Mouse (Mus musculus): ENCODE results near the gene Gatd1. TPM values are rescaled to one million over a fixed set of nuclear protein-coding genes. Genes with fewer than 3 reads are reported as not detected.

Gatd1 gene
- polyA plus RNA-seq, 1 experiment: 48.4 TPM

DNA sequence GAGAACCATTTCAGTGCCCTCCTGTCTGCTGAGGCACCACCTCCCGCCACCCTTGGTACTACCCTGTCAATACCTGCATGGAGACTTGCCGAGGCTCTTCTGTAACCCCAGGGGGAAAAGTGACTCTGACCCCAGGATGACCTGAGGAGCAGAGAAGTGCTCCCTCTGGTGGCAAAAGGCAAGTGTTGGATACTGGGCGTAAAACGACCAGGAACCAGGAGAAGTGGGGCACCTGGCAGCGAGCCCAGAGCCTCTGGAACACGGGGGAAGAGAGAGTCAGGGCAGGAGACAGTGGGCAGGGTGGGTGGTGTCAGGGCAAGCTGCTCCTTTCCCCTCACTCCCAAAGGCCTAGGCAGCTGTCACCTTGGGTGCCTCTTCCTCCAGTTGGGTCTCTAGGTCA is 26.7 kb upstream of the Gatd1 start:
- Histone ChIP-seq H3K27ac (ENCODE audit: insufficient read depth, low read depth, low read length) (no peak overlapping the region), H3K4me3 (ENCODE audit: low read depth, low read length) (no peak overlapping the region), H3K36me3 (ENCODE audit: control insufficient read depth, insufficient read depth, low read length) (no peaks in the 10 kb centered on the region), H3K27me3 (ENCODE audit: control insufficient read depth, insufficient read depth, low read length) (no peaks in the 10 kb centered on the region), H3K4me1 (ENCODE audit: control insufficient read depth, insufficient read depth, insufficient read length, low read length) (peaks cover 23% of the 10 kb centered on the region)
- TF ChIP-seq POLR2A (IDR thresholded peaks at IDR 0.05; ENCODE audit: low read depth, low read length) (no peak), CTCF (IDR thresholded peaks at IDR 0.05; ENCODE audit: extremely low read depth, insufficient read length, insufficient replicate concordance, low read depth, low read length) (peak; percentile 90; the same call in 1 of the 2 replicates)
- 18% methylated on average over 6 of the region's 6 CpGs for WGBS

DNA sequence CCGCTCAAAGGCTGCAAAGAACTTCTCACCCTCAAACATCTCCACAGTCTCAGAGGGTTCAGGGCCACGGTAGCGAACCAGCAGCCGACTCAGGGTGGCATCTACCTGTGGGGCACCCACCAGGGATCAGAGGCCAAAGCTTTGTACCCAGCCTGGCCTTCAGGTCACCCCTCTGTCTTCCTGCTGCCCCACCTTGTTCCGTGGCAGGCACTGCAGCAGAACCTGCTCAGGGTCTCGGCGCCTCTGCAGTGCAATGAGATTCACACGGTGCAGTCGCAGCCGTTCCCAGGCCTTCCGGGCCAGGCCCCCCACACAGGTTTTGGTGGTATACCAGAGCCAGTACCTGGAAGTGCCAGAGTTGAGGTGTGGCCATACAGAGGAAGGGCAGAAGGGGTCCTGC is 25.9 kb upstream of the Gatd1 start:
- 96% methylated on average over 11 of the region's 11 CpGs for WGBS
- no peak for TF ChIP-seq POLR2A (IDR thresholded peaks at IDR 0.05; ENCODE audit: low read depth, low read length)
- no peak for TF ChIP-seq CTCF (IDR thresholded peaks at IDR 0.05; ENCODE audit: extremely low read depth, insufficient read length, insufficient replicate concordance, low read depth, low read length)
- Histone ChIP-seq H3K36me3 (ENCODE audit: control insufficient read depth, insufficient read depth, low read length) (no peaks in the 10 kb centered on the region), H3K27me3 (ENCODE audit: control insufficient read depth, insufficient read depth, low read length) (no peaks in the 10 kb centered on the region), H3K27ac (ENCODE audit: insufficient read depth, low read depth, low read length) (no peak overlapping the region), H3K4me3 (ENCODE audit: low read depth, low read length) (no peak overlapping the region), H3K4me1 (ENCODE audit: control insufficient read depth, insufficient read depth, insufficient read length, low read length) (peaks cover 28% of the 10 kb centered on the region)

DNA sequence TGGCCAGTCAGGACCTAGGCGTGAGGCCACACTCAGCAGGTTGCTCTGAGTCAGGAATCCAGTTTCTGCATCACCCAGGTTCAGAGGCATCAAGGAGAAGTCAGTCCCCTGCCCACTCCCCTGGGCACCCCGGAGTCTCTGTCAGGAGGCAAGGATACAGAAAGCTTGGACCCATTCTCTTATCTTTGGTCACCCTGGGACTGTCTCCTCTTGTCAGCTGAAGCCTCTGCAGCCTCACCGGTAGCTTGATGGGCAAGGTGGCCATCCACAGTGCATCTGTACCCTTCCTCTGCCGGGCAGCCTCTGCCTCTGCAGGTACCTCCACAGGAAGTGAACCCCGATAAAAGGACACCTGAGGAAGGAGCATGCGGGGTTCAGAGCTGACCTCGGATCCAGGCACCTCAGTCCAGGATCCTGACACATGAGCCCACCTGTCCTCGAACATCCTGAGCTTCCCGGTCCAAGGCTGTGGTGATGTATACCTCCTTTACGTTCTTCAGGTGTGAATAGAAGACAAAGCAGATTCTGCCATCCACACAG is 25.3 kb upstream of the Gatd1 start:
- no peak for TF ChIP-seq CTCF (IDR thresholded peaks at IDR 0.05; ENCODE audit: extremely low read depth, insufficient read length, insufficient replicate concordance, low read depth, low read length)
- no peak for TF ChIP-seq POLR2A (IDR thresholded peaks at IDR 0.05; ENCODE audit: low read depth, low read length)
- Histone ChIP-seq H3K4me3 (ENCODE audit: low read depth, low read length) (no peak overlapping the region), H3K27me3 (ENCODE audit: control insufficient read depth, insufficient read depth, low read length) (no peaks in the 10 kb centered on the region), H3K27ac (ENCODE audit: insufficient read depth, low read depth, low read length) (no peak overlapping the region), H3K4me1 (ENCODE audit: control insufficient read depth, insufficient read depth, insufficient read length, low read length) (peaks cover 34% of the 10 kb centered on the region), H3K36me3 (ENCODE audit: control insufficient read depth, insufficient read depth, low read length) (no peaks in the 10 kb centered on the region)
- WGBS: 96% methylated on average over 10 of the region's 10 CpGs

DNA sequence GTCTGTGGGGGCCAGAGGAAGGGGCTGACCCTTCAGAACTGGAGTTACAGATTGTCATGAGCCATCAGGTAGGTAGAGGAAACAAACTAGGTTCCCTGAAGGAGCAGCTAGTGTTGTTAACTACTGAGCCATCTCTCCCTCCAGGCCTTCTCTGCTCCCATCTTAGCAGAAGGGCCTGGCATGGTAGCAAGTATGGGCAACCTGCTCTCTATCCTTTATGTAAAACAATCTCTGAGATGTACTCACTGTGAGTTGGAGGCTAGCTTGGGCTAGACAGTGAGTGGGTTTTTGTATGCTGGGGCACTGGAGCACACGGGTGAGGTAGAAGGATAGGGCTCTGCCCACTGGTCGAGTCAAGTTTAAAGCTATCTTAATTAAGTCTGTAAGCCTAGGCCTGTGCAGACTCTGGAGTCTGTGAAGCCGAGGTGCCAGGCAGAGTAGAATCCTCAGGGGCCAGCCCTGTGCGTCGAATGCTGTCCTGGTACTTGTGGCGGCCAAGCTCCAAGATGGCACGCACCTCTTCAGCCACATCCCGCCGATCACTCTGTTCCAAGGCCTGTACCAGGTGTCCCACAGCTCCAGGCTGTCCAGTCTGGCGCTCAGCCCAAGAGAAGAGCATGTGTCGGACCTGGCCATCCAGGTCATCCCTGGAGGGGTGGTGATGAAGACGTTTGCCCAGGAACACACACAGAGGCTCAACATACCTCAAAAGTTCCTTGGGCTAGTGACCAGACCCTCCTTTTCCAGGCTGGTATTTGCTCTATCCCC is 24.4 kb upstream of the Gatd1 start:
- Histone ChIP-seq H3K4me3 (ENCODE audit: low read depth, low read length) (no peak overlapping the region), H3K4me1 (ENCODE audit: control insufficient read depth, insufficient read depth, insufficient read length, low read length) (peaks cover 38% of the 10 kb centered on the region), H3K27ac (ENCODE audit: insufficient read depth, low read depth, low read length) (peak overlapping the region; percentile 20; the same call in 1 of the 2 replicates), H3K27me3 (ENCODE audit: control insufficient read depth, insufficient read depth, low read length) (no peaks in the 10 kb centered on the region), H3K36me3 (ENCODE audit: control insufficient read depth, insufficient read depth, low read length) (peaks cover 7% of the 10 kb centered on the region)
- TF ChIP-seq POLR2A (IDR thresholded peaks at IDR 0.05; ENCODE audit: low read depth, low read length) (no peak), CTCF (IDR thresholded peaks at IDR 0.05; ENCODE audit: extremely low read depth, insufficient read length, insufficient replicate concordance, low read depth, low read length) (no peak)
- WGBS: 89% methylated on average over 12 of the region's 12 CpGs

DNA sequence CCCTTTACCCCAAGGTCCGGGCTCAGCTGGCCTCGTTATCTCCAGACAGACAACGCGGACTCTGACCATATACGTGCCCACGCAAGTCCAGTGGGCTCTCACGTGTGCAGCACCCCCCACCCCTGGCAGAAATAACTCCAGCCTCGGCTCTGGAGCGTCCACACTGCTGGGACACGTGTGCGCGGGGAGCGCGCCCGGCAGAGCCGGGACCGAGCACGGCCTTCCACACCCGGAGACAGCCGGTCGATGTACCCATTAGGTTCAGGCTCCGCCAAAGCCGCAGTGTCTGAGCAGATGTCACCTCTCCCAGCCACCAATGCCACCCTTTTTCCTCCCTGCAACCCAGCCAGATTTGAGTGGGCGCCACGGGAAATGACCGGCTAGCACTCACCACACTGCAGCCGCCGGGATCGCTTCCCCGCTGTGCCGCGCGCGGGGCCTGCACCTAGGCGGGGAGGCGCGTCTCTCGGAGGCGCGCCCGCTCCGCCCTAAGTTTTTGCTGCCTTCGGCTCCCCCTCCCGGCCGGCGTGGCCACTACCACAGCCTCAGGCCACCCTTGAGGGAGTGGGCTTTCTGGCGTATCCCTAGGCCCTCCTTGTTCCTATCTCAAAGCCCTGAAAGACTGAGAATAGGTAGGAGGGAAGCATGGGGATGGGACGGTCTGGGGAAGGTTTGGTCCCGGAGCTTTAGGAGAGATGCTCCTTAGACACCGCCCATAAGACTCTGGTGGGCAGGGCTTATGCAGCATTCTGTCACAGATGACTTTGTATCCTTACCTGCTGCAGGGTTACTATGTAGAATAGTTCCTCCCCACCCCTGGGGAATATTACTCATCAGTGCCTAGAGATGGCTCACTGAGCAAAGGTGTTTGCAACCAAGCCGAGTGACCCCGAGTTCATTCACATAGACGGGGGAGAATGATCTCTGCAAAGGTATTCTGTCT is 23.5 kb upstream of the Gatd1 start, which contains the start of gene Slc25a22:
Slc25a22 (minus strand) TSS at position 715 of the 943 bp plus-strand sequence.
- no peaks in the 10 kb centered on the region for H3K27me3 ChIP-seq (ENCODE audit: control insufficient read depth, insufficient read depth, low read length)
- peaks cover 31% of the 10 kb centered on the region for H3K4me1 ChIP-seq (ENCODE audit: control insufficient read depth, insufficient read depth, insufficient read length, low read length)
- 7% methylated on average over 53 of the region's 53 CpGs for WGBS
- peaks cover 15% of the 10 kb centered on the region for H3K36me3 ChIP-seq (ENCODE audit: control insufficient read depth, insufficient read depth, low read length)
- peak; percentile 76 for TF ChIP-seq CTCF (IDR thresholded peaks at IDR 0.05; ENCODE audit: extremely low read depth, insufficient read length, insufficient replicate concordance, low read depth, low read length)
- peak; percentile 44 for TF ChIP-seq POLR2A (IDR thresholded peaks at IDR 0.05; ENCODE audit: low read depth, low read length)
- H3K4me3 ChIP-seq (ENCODE audit: low read depth, low read length): peak within 1 kb of the TSS; percentile 76
- peak within 1 kb of the TSS; percentile 96 for H3K27ac ChIP-seq (ENCODE audit: insufficient read depth, low read depth, low read length)

DNA sequence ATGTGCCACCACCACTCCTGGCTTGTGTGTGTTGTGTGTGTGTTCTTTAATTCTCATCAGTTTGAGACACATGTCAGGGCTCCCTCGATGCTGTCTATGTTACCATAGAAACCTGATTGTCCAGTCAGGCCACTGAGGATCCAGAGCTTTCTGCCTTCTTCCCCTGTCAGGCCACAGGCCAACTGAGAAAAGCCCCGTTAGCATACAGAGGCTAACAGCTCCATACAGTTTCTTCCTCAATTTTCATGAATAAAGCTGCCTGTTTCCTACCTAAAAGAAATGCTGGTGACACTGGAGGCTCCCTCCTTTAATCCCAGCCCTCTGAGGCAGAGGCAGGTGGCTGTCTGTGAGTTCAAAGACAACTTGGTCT is 22.6 kb upstream of the Gatd1 start:
- peak overlapping the region; percentile 76 for H3K4me3 ChIP-seq (ENCODE audit: low read depth, low read length)
- TF ChIP-seq POLR2A (IDR thresholded peaks at IDR 0.05; ENCODE audit: low read depth, low read length) (no peak), CTCF (IDR thresholded peaks at IDR 0.05; ENCODE audit: extremely low read depth, insufficient read length, insufficient replicate concordance, low read depth, low read length) (no peak)
- H3K4me1 ChIP-seq (ENCODE audit: control insufficient read depth, insufficient read depth, insufficient read length, low read length): peaks cover 31% of the 10 kb centered on the region
- peak overlapping the region; percentile 96 for H3K27ac ChIP-seq (ENCODE audit: insufficient read depth, low read depth, low read length)
- peaks cover 25% of the 10 kb centered on the region for H3K36me3 ChIP-seq (ENCODE audit: control insufficient read depth, insufficient read depth, low read length)
- H3K27me3 ChIP-seq (ENCODE audit: control insufficient read depth, insufficient read depth, low read length): no peaks in the 10 kb centered on the region
- WGBS: 34% methylated on average over 2 of the region's 2 CpGs
